Mouse (Mus musculus) midbrain, embryonic 13.5 days (tissue): ENCODE measurements at regions not wholly inside any gene's neighbourhood (a gene's known extent, or its start where the extent isn't known, plus 50 kb on each side); places are given as distances from the start of the nearest gene placed in this dataset.

Experiments
- ATAC-seq: fragments of 200-750 bp; cut with Nextera tagmentation; 2 replicates; pipeline ENCODE4 v1.8.0; 2017; ENCODE audit warnings: mild to moderate bottlenecking, moderate TSS enrichment, moderate library complexity
- H3K27ac ChIP-seq: fragments of 300-500 bp; sonication (generic); 2 replicates; pipeline ENCODE4 v1.5.1; 2015; ENCODE audit warnings: inconsistent platforms, mild to moderate bottlenecking, moderate library complexity
- H3K27me3 ChIP-seq: fragments of 300-500 bp; sonication (generic); 2 replicates; pipeline ENCODE4 v1.6.1; 2015; ENCODE audit warnings: mild to moderate bottlenecking, inconsistent platforms
- H3K36me3 ChIP-seq: fragments of 300-500 bp; sonication (generic); 2 replicates; pipeline ENCODE4 v1.6.1; 2015; ENCODE audit warnings: mild to moderate bottlenecking, inconsistent platforms
- H3K4me1 ChIP-seq: fragments of 300-500 bp; sonication (generic); replicated peaks from 2 replicates; pipeline ENCODE4 v1.6.1; 2015; ENCODE audit warnings: inconsistent platforms
- H3K4me2 ChIP-seq: fragments of 300-500 bp; sonication (generic); replicated peaks from 2 replicates; pipeline ENCODE4 v1.6.1; 2015; ENCODE audit warnings: moderate library complexity, mild to moderate bottlenecking, inconsistent platforms
- H3K4me3 ChIP-seq: fragments of 300-500 bp; sonication (generic); replicated peaks from 2 replicates; pipeline ENCODE4 v1.5.1; 2015; ENCODE audit warnings: mild to moderate bottlenecking, inconsistent platforms
- H3K9ac ChIP-seq: fragments of 300-500 bp; sonication (generic); replicated peaks from 2 replicates; pipeline ENCODE4 v1.6.1; 2015; ENCODE audit warnings: mild to moderate bottlenecking, inconsistent platforms
- H3K9me3 ChIP-seq: fragments of 300-500 bp; sonication (generic); 2 replicates; pipeline ENCODE4 v1.6.1; 2016; ENCODE audit warnings: mild to moderate bottlenecking, inconsistent platforms
- WGBS: fragments of 180-500 bp; shearing (Covaris S2); methylation state at CpG from one replicate; pipeline ENCODE4 v1.1.7; 2015; 5-methylcytosine and 5-hydroxymethylcytosine counted together

DNA sequence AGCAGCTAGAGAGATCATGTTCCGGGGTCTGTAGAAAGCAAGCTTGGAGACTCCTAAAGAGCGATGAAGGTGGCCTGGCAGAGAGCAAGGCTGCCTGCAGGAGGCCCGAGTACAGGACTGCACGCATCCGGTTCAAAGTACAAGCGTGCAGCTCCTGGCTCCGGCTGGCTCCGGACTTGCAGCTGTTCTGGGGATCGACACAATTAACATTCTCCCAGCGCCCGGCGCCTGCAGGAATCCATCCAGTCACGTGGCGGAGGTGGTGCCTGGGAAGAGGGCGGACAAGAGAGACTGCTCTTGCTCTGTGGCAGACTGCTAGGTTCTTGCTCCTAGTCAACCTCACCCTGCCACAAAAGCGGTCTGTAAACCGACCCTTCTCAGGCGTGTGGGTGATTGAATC is 86.9 kb downstream of the Bdh1 start:
- Histone ChIP-seq H3K4me1 (peaks cover 24% of the 10 kb centered on the region), H3K4me2 (peak overlapping the region; percentile 48), H3K9ac (peak overlapping the region; percentile 45), H3K4me3 (peak overlapping the region; percentile 17; the same call in 1 of the 2 replicates), H3K9me3 (no peaks in the 10 kb centered on the region), H3K36me3 (no peaks in the 10 kb centered on the region), H3K27me3 (peaks cover 7% of the 10 kb centered on the region; the same call in 1 of the 2 replicates), H3K27ac (peak overlapping the region; percentile 72)
- ATAC-seq = peak; percentile 95
- under 1% methylated on average over 18 of the region's 18 CpGs for WGBS

DNA sequence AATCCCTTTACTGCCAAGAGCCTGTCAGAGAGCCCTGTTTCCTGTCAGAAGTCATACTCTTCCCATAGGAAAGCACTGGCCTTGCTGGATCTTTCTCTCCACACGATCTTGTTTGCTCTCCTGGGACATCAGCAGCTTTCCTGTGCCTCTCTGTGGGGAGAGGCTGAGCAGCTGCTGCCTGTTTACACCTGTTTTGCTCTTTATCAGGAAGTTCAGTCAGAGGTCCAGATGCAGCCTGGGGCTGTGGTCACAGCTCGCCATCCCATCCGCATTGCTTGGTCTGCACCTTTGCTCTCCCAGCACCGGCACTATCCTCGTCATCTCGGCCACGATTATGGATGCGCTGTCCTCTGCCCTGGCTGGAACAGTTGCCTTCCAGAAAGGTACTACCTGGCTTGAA is 88.0 kb downstream of the Bdh1 start:
- Histone ChIP-seq H3K4me3 (no peak overlapping the region), H3K27me3 (peaks cover 7% of the 10 kb centered on the region; the same call in 1 of the 2 replicates), H3K9me3 (no peaks in the 10 kb centered on the region), H3K27ac (no peak overlapping the region), H3K9ac (no peak overlapping the region), H3K36me3 (no peaks in the 10 kb centered on the region), H3K4me2 (no peak overlapping the region), H3K4me1 (peaks cover 24% of the 10 kb centered on the region)
- 79% methylated on average over 8 of the region's 8 CpGs for WGBS
- no peak for ATAC-seq

DNA sequence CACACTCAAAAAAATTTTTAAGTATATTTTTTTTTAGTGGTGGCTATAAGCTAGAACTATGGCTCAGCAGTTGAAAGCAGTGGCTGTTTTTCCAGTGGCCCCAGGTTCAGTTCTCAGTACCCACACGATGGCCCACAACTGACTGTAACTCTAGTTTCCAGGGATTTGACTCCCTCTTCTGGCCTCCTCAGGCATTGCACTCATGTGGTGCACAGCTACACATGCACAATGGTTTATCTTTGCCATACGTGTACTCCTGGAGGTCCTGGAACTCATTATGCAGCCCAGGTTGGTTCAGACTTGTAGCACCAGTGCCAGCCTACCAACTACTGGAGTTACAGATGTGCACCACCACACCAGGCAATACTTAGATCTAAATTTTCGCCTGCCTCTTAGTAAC is 96.7 kb downstream of the Bdh1 start:
- Histone ChIP-seq H3K4me2 (no peak overlapping the region), H3K4me1 (0 out of 2 replicates have a peak, but pooled peaks cover 2% of the 10 kb centered on the region), H3K4me3 (no peak overlapping the region), H3K27me3 (0 out of 2 replicates have a peak, but pooled peaks cover 2% of the 10 kb centered on the region), H3K36me3 (no peaks in the 10 kb centered on the region), H3K27ac (no peak overlapping the region), H3K9me3 (peaks cover 6% of the 10 kb centered on the region; the same call in 1 of the 2 replicates), H3K9ac (no peak overlapping the region)
- no peak for ATAC-seq
- 94% methylated on average over 3 of the region's 3 CpGs for WGBS

DNA sequence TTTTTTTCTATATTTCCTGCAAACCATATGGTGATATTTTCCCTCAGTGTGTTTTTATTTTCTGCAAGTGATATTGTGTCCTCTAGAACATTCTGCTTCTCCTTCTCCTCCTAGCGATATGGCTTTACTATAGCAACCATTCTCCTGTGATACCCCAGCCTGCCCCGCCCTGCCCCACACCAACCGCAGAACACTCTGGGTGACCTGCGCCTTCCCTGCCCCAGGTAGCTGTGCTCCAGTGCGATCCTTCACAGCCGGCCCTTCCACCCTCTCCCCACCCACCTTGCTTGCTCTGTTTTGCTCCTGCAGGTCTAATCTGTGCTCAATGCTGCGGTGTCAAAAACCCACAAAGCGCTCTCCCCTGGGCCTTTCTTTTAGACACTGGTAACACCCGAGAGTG is 98.0 kb downstream of the Bdh1 start:
- Histone ChIP-seq H3K4me2 (no peak overlapping the region), H3K4me1 (0 out of 2 replicates have a peak, but pooled peaks cover 2% of the 10 kb centered on the region), H3K9ac (no peak overlapping the region), H3K36me3 (no peaks in the 10 kb centered on the region), H3K9me3 (peaks cover 6% of the 10 kb centered on the region; the same call in 1 of the 2 replicates), H3K27ac (no peak overlapping the region), H3K4me3 (no peak overlapping the region), H3K27me3 (0 out of 2 replicates have a peak, but pooled peaks cover 2% of the 10 kb centered on the region)
- no peak for ATAC-seq
- 74% methylated on average over 9 of the region's 9 CpGs for WGBS

DNA sequence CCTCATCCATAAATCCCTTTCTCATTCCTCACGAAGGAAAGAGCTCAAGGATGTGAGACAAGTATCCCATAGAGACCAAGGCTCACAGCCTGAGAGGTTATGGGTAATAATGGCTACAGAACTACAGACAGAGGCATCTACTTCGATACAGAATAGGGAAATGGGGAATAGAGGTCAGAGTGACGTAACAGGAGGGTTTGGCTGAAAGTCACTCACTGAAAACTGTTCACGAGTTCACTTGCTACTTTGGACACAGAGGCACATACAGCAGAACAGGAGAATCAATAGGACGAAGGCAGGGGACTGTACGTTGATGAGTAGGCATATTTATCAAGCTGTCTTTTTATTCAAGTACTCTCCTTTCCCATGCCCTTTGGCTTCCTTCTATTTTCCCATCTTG is 99.7 kb downstream of the Bdh1 start:
- H3K4me2 ChIP-seq = no peak overlapping the region
- no peak overlapping the region for H3K9ac ChIP-seq
- 0 out of 2 replicates have a peak, but pooled peaks cover 2% of the 10 kb centered on the region for H3K4me1 ChIP-seq
- no peak overlapping the region for H3K4me3 ChIP-seq
- 0 out of 2 replicates have a peak, but pooled peaks cover 2% of the 10 kb centered on the region for H3K27me3 ChIP-seq
- WGBS = 77% methylated on average over 6 of the region's 6 CpGs
- ATAC-seq = no peak
- H3K36me3 ChIP-seq = no peaks in the 10 kb centered on the region
- no peak overlapping the region for H3K27ac ChIP-seq
- peaks cover 6% of the 10 kb centered on the region; the same call in 1 of the 2 replicates for H3K9me3 ChIP-seq

DNA sequence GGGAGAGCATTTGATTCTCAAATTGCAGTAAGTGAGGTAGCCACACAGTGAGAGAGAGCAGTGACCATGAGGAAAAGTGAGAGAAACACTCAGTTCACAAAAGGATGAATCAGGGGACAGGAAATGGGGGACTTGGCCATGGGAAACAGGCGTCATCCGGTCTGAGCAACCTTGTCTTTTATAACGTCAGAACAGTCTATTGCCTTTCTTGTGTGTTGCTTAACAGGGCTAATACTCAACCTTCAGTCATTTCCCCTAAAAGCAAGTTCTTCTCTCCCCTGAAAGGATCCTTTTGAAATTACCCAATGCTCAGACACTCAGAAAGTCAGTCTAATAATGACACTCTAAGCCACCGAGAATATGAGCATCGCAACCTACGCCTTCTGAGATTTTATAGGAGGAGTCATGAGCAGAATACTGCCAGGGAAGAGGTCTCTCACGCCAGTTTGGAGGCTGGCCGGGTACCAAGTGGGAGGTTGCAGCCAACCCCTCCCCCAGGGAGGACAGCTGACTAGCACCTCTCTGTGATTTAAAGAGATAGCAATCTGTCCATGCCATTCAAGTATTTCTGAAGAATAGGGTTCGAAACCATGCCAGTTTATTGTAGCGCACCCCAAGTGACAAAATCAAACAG is 104.7 kb downstream of the Bdh1 start:
- Histone ChIP-seq H3K4me2 (no peak overlapping the region), H3K4me3 (no peak overlapping the region), H3K27ac (no peak overlapping the region), H3K9ac (no peak overlapping the region), H3K9me3 (no peaks in the 10 kb centered on the region), H3K27me3 (no peaks in the 10 kb centered on the region), H3K36me3 (no peaks in the 10 kb centered on the region), H3K4me1 (peaks cover 2% of the 10 kb centered on the region)
- ATAC-seq = no peak
- 82% methylated on average over 10 of the region's 10 CpGs for WGBS

DNA sequence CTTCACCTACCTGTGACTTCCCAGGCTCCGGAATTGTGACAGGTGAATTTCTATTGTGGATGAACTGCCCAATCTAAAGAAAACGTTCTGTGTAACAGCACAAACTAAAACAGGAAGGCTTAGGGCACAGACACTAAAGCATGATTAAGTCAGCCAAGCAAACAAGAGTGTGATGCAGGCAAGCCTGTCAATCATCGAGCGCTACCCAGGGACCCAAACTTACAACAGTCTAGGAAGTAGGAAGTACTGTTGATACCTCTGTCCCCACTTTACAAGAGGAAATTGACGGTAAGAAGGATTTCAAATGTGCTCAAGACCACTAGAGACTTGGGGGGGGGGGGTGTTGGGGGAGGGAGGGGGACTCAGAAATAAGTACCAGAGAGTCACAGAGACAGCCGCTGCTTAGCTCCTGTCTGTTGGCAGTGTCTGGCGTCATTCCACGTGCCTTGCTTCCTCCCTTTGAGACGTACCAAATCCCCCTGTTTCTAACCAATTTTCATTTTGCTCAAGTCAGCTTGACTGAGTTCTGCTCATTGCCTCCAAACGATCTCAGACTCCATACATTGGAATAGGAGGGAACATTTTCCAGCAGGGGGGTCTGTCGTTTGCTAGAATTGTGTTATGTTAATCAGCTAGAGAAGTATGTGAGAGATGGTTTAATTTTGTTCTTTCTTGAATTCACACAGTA is 106.7 kb downstream of the Bdh1 start:
- Histone ChIP-seq H3K36me3 (no peaks in the 10 kb centered on the region), H3K27ac (no peak overlapping the region), H3K27me3 (no peaks in the 10 kb centered on the region), H3K9me3 (no peaks in the 10 kb centered on the region), H3K4me1 (peaks cover 8% of the 10 kb centered on the region), H3K4me3 (no peak overlapping the region), H3K9ac (no peak overlapping the region), H3K4me2 (no peak overlapping the region)
- ATAC-seq = no peak
- 59% methylated on average over 11 of the region's 11 CpGs for WGBS

DNA sequence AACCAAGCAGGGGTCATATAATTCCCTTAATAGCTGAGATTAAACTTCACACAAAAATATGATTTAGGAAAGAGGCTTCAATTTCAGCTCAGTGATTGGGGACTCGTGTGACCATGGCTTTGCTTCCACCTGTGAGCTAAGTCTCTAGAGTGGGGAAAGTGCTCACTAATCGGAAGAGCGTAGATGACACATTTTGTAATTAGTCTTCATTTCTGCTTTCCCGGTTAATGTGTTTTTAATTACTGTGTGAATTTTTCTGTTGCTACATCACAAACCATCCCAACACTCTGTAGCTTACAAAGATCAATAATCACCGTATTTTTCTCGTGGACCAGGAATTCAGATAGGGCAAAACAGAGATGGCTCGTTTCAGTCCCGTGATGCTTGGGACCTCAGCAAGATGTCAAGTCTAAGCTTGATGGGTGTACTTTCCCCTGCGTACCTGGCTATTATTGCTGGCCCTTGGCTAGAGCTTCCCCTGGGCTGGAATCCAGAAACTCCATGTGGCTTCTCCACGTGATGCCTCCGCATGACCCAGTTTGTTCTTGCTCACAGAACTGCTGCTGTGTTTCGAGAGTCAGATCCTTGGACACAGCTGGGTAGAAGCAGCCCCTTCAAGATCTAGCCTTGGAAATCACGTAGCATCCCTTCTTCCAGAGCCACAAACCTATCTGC is 107.3 kb downstream of the Bdh1 start:
- Histone ChIP-seq H3K9ac (no peak overlapping the region), H3K27ac (no peak overlapping the region), H3K4me3 (no peak overlapping the region), H3K27me3 (no peaks in the 10 kb centered on the region), H3K4me2 (no peak overlapping the region), H3K4me1 (peaks cover 8% of the 10 kb centered on the region), H3K9me3 (no peaks in the 10 kb centered on the region), H3K36me3 (no peaks in the 10 kb centered on the region)
- no peak for ATAC-seq
- WGBS = 91% methylated on average over 13 of the region's 13 CpGs

DNA sequence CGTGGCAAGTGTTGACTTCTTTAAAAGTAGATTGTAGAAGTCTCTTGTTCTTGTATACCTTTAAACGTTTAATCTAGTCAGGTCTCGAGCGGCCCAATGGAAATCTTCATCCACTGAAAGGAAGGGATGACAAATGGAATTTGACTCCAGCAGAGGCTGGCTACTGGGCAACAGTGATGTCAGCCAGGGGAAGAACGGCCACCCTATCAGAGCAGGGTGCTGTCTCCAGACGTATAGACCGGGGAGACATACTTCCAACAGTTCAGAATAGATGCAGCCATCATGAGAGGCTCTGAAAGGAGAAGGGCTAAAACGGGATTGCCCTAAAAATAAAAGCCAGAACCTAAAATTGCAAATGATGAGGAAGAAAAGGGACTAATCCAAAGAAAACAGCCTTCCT is 108.0 kb downstream of the Bdh1 start:
- Histone ChIP-seq H3K36me3 (no peaks in the 10 kb centered on the region), H3K9ac (no peak overlapping the region), H3K4me1 (peaks cover 14% of the 10 kb centered on the region), H3K27me3 (no peaks in the 10 kb centered on the region), H3K27ac (no peak overlapping the region), H3K4me2 (no peak overlapping the region), H3K4me3 (no peak overlapping the region), H3K9me3 (no peaks in the 10 kb centered on the region)
- 90% methylated on average over 8 of the region's 8 CpGs for WGBS
- ATAC-seq = no peak

DNA sequence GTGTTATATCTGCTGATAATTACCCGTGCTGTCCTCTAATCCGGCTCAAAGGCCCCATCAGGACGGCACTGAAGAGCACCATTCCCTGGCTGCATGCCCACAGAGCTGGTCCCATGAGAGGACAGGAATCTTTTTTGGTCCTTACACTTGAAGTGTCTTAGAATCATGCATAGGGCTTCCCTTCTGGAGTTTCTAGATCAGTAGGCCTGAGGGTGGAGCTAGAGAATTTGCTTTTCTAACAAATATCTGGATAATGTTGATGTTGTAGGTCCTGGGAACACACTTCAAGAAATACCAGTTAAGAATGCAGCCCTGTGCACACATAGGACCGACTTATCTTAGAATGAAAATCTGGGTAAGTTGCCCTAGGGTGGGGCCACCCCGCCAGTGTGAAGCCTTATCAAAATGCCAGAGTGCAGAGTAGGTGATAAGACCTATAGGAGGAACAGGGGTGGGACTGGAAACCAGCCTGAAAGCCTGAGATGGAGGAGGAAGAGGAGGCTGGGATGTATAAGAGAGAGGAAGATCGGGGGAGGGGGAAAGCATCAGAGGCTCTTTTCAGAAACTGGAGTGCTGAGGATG is 111.2 kb downstream of the Bdh1 start:
- H3K4me3 ChIP-seq = no peak overlapping the region
- H3K36me3 ChIP-seq = no peaks in the 10 kb centered on the region
- no peaks in the 10 kb centered on the region for H3K9me3 ChIP-seq
- 57% methylated on average over 6 of the region's 6 CpGs for WGBS
- no peaks in the 10 kb centered on the region for H3K27me3 ChIP-seq
- H3K9ac ChIP-seq = no peak overlapping the region
- no peak overlapping the region for H3K27ac ChIP-seq
- no peak overlapping the region for H3K4me2 ChIP-seq
- H3K4me1 ChIP-seq = peaks cover 14% of the 10 kb centered on the region
- no peak for ATAC-seq

DNA sequence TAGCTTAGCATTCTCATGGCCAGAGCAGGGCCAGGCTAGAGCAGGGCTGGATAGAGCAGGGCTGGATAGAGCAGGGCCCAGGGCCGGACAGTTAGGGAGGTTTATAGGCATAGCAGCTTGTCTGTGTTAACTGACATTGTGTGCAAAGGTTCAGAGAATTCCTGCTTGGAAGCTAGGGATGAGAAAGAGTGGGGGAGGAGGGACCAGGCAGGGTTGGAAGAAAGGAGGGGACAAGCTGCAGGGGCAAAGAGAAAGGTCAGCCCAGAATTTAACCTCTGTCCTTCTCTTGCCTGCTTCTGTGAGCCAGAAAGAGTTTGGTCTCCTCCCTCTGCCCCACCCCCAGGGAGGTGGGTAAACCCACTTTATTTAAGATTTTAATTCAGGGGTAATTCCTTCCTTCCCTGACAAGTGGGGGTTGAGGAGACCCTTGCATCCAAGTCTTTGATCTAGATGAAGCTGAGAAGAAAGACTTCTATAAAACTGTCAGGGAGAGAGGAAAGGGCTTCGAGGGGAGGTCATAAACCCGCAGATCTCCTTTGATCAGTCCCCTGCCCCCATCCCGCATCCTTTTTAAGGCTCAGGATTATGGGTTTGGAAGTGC is 112.9 kb downstream of the Bdh1 start:
- H3K4me2 ChIP-seq = no peak overlapping the region
- H3K27ac ChIP-seq = no peak overlapping the region
- no peak overlapping the region for H3K4me3 ChIP-seq
- no peaks in the 10 kb centered on the region for H3K27me3 ChIP-seq
- H3K36me3 ChIP-seq = no peaks in the 10 kb centered on the region
- ATAC-seq = no peak
- no peak overlapping the region for H3K9ac ChIP-seq
- H3K4me1 ChIP-seq = peaks cover 14% of the 10 kb centered on the region
- H3K9me3 ChIP-seq = no peaks in the 10 kb centered on the region
- 7% methylated on average over 4 of the region's 4 CpGs for WGBS
